Mouse (Mus musculus) midbrain, embryonic 15.5 days (tissue): ENCODE measurements at regions not wholly inside any gene's neighbourhood (a gene's known extent, or its start where the extent isn't known, plus 50 kb on each side); places are given as distances from the start of the nearest gene placed in this dataset.

Source experiments
- ATAC-seq: fragments of 200-750 bp; cut with Nextera tagmentation; replicated peaks from 2 replicates; pipeline ENCODE4 v1.8.0; 2017; ENCODE audit warnings: moderate TSS enrichment
- H3K27ac ChIP-seq: fragments of 300-500 bp; sonication (generic); 2 replicates; pipeline ENCODE4 v1.5.1; 2015; ENCODE audit warnings: mild to moderate bottlenecking, inconsistent platforms
- H3K27me3 ChIP-seq: fragments of 300-500 bp; sonication (generic); replicated peaks from 2 replicates; pipeline ENCODE4 v1.6.1; 2015; ENCODE audit warnings: inconsistent platforms
- H3K36me3 ChIP-seq: fragments of 300-500 bp; sonication (generic); replicated peaks from 2 replicates; pipeline ENCODE4 v1.6.1; 2015; ENCODE audit warnings: inconsistent platforms
- H3K4me1 ChIP-seq: fragments of 300-500 bp; sonication (generic); 2 replicates; pipeline ENCODE4 v1.6.1; 2015; ENCODE audit warnings: inconsistent platforms
- H3K4me2 ChIP-seq: fragments of 300-500 bp; sonication (generic); 2 replicates; pipeline ENCODE4 v1.6.1; 2015; ENCODE audit warnings: inconsistent platforms, mild to moderate bottlenecking, moderate library complexity
- H3K4me3 ChIP-seq: fragments of 300-500 bp; sonication (generic); 2 replicates; pipeline ENCODE4 v1.5.1; 2015; ENCODE audit warnings: mild to moderate bottlenecking, inconsistent platforms
- H3K9ac ChIP-seq: fragments of 300-500 bp; sonication (generic); 2 replicates; pipeline ENCODE4 v1.6.1; 2015; ENCODE audit warnings: mild to moderate bottlenecking, inconsistent platforms
- H3K9me3 ChIP-seq: fragments of 300-500 bp; sonication (generic); 2 replicates; pipeline ENCODE4 v1.6.1; 2016; ENCODE audit warnings: inconsistent platforms
- WGBS: fragments of 180-500 bp; shearing (Covaris S2); methylation state at CpG from one replicate; pipeline ENCODE4 v1.1.7; 2015; ENCODE audit warnings: mixed read lengths; 5-methylcytosine and 5-hydroxymethylcytosine counted together

DNA sequence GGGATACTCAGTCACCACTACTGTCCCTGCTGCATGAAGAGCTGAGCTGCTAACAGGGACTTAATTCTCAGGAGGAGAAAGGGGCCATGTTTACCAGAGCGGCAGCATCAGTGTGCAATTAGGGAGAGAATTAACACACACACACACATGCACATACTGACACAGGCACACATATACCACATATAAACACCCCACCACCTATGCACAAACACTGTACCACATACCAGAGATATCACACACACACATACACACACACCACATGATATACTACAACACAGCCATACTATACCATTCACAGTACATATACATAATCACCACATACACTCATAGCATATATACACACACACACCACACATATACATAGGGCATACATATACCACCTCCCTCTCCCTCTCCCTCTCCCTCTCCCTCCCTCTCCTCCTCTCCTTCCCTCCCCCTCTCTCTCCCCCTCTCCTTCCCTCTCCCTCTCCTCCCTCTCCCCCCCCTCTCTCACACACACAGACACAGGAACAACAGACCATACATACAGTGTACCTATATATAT lies 294.2 kb downstream of the Ice1 start:
- Histone ChIP-seq H3K27ac (no peak overlapping the region), H3K9me3 (no peaks in the 10 kb centered on the region), H3K4me3 (no peak overlapping the region), H3K36me3 (no peaks in the 10 kb centered on the region), H3K4me1 (peaks cover 3% of the 10 kb centered on the region; the same call in 1 of the 2 replicates), H3K4me2 (no peak overlapping the region), H3K27me3 (0 out of 2 replicates have a peak, but pooled peaks cover 3% of the 10 kb centered on the region), H3K9ac (no peak overlapping the region)
- ATAC-seq, result peak; percentile 48; the same call in 1 of the 2 replicates
- WGBS, result 54% methylated on average over 1 of the region's 1 CpGs

DNA sequence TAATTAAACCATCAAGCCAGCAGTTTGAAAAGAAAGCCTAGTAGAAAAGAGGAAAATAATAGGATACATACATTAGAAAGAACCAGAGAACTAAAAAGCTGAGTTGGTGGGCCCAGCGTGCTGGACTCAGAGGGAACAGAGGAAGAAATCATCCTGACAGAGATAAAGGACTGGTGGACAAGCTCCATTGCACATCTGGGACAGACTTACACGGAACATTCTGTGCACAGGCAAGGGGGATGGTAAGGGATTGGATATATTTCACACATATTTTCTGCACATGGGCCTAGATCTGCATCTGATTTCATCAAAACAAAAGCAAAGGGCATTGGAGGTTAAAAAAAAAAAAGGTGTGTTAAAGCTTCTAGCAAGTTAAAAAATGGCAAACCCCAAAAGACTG lies 293.5 kb downstream of the Ice1 start:
- WGBS, result 19% methylated on average over 2 of the region's 2 CpGs
- no peak for ATAC-seq

GRCm38 (mm10) chr13:70344311-70344710 lies 293.1 kb downstream of the Ice1 start:
- WGBS, result 21% methylated on average over 5 of the region's 5 CpGs

More for the DNA sequence above, 293.5 kb downstream of the Ice1 start:
- no peaks in the 10 kb centered on the region for H3K9me3 ChIP-seq
- no peak overlapping the region for H3K4me2 ChIP-seq
- H3K4me3 ChIP-seq, result no peak overlapping the region
- no peak overlapping the region for H3K27ac ChIP-seq
- H3K4me1 ChIP-seq, result peaks cover 3% of the 10 kb centered on the region; the same call in 1 of the 2 replicates
- 0 out of 2 replicates have a peak, but pooled peaks cover 3% of the 10 kb centered on the region for H3K27me3 ChIP-seq
- H3K9ac ChIP-seq, result no peak overlapping the region
- no peaks in the 10 kb centered on the region for H3K36me3 ChIP-seq

GRCm38 (mm10) chr13:70348456-70348855 lies 289.0 kb downstream of the Ice1 start:
- 92% methylated on average over 4 of the region's 4 CpGs for WGBS
- ATAC-seq, result no peak
- Histone ChIP-seq H3K4me3 (no peak overlapping the region), H3K4me2 (no peak overlapping the region), H3K9me3 (no peaks in the 10 kb centered on the region), H3K27me3 (no peaks in the 10 kb centered on the region), H3K27ac (no peak overlapping the region), H3K4me1 (peaks cover 3% of the 10 kb centered on the region; the same call in 1 of the 2 replicates), H3K36me3 (no peaks in the 10 kb centered on the region), H3K9ac (no peak overlapping the region)

More at GRCm38 (mm10) chr13:70344311-70344710, 293.1 kb downstream of the Ice1 start:
- H3K27ac ChIP-seq, result no peak overlapping the region
- no peak for ATAC-seq
- 0 out of 2 replicates have a peak, but pooled peaks cover 3% of the 10 kb centered on the region for H3K27me3 ChIP-seq
- no peaks in the 10 kb centered on the region for H3K9me3 ChIP-seq
- no peaks in the 10 kb centered on the region for H3K36me3 ChIP-seq
- no peak overlapping the region for H3K9ac ChIP-seq
- no peak overlapping the region for H3K4me2 ChIP-seq
- peaks cover 3% of the 10 kb centered on the region; the same call in 1 of the 2 replicates for H3K4me1 ChIP-seq
- H3K4me3 ChIP-seq, result no peak overlapping the region

DNA sequence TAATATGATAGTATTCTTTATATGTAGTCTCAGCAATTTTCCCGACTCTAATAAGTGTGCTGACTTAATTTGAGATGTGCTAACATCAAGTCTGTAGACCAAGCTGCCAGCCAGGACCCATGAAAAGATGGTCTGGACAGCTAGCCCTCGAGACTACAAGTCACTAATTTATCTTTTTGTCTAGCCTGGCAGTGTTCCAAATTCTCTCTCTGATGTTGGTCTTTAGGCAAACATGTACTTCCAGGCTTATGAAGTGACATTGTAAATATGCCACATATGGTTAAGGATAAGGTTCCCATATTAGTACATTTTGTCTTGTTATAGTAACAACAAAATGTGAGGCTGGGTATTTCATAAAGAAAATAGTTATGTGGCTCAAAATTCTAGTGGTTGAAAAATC lies 288.5 kb downstream of the Ice1 start:
- ATAC-seq, result no peak
- H3K4me1 ChIP-seq, result no peaks in the 10 kb centered on the region
- H3K9ac ChIP-seq, result no peak overlapping the region
- no peak overlapping the region for H3K4me3 ChIP-seq
- H3K27me3 ChIP-seq, result no peaks in the 10 kb centered on the region
- no peaks in the 10 kb centered on the region for H3K9me3 ChIP-seq
- no peak overlapping the region for H3K27ac ChIP-seq
- 72% methylated on average over 2 of the region's 2 CpGs for WGBS
- H3K4me2 ChIP-seq, result no peak overlapping the region
- no peaks in the 10 kb centered on the region for H3K36me3 ChIP-seq

DNA sequence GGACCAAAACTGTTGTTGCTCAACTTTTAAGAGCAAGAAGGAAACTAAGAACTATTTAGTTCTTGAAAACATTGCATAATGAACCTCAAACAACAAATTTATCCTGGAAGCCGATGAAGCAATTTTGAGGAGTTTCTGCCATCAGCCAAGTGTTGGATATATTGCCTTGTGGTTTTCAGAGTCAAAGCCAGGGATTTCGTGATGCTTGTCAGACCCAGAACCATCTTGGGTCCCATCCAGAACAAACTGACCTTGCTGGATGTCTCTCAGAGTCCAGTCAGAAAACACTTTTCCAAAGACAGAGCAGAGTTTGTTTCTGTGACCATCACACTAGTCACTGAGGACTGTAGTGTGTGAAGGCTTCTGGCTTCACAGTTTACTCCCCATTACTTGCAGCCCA lies 267.8 kb downstream of the Ice1 start:
- 76% methylated on average over 2 of the region's 2 CpGs for WGBS
- Histone ChIP-seq H3K4me1 (no peaks in the 10 kb centered on the region), H3K4me2 (no peak overlapping the region), H3K27me3 (no peaks in the 10 kb centered on the region), H3K9me3 (no peaks in the 10 kb centered on the region), H3K9ac (no peak overlapping the region), H3K36me3 (no peaks in the 10 kb centered on the region), H3K4me3 (no peak overlapping the region), H3K27ac (no peak overlapping the region)
- no peak for ATAC-seq

GRCm38 (mm10) chr13:70380772-70381171 lies 256.7 kb downstream of the Ice1 start:
- H3K4me2 ChIP-seq, result no peak overlapping the region
- no peaks in the 10 kb centered on the region for H3K4me1 ChIP-seq
- no peaks in the 10 kb centered on the region for H3K27me3 ChIP-seq
- no peaks in the 10 kb centered on the region for H3K36me3 ChIP-seq
- 60% methylated on average over 6 of the region's 6 CpGs for WGBS
- no peaks in the 10 kb centered on the region for H3K9me3 ChIP-seq
- no peak overlapping the region for H3K4me3 ChIP-seq
- no peak overlapping the region for H3K27ac ChIP-seq
- no peak for ATAC-seq
- no peak overlapping the region for H3K9ac ChIP-seq

- 51% methylated on average over 8 of the region's 8 CpGs for WGBS
- H3K9ac ChIP-seq, result no peak overlapping the region
- no peaks in the 10 kb centered on the region for H3K9me3 ChIP-seq
Measured at GRCm38 (mm10) chr13:70385292-70385691, 252.1 kb downstream of the Ice1 start.

DNA sequence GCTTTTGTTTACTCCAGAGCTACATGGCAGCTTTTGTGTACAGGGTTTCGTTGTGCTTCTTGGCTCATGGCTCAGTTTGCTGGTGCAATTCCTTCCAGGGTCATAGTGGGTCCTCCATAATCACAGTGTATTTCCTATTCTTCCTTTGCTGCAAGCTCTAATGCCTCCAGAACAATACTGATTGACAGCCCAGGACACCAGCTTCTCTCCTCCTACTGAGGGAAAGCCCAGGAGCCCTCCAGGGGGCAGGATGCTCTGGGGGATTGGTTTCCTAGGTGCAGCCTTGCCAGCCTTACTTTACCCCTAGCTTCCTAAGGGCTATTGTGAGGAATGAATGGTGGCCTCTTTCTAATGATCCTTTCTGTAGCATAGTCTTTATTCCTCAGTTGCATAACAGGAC lies 224.6 kb downstream of the Ice1 start:
- no peaks in the 10 kb centered on the region for H3K27me3 ChIP-seq
- 31% methylated on average over 1 of the region's 1 CpGs for WGBS
- H3K36me3 ChIP-seq, result no peaks in the 10 kb centered on the region
- no peak overlapping the region; the same call in 1 of the 2 replicates for H3K27ac ChIP-seq
- no peak overlapping the region for H3K4me2 ChIP-seq
- H3K4me1 ChIP-seq, result 0 out of 2 replicates have a peak, but pooled peaks cover 1% of the 10 kb centered on the region
- H3K9ac ChIP-seq, result no peak overlapping the region
- no peak overlapping the region for H3K4me3 ChIP-seq
- ATAC-seq, result peak; percentile 75; the same call in 1 of the 2 replicates
- no peaks in the 10 kb centered on the region for H3K9me3 ChIP-seq

More at GRCm38 (mm10) chr13:70385292-70385691, 252.1 kb downstream of the Ice1 start:
- Histone ChIP-seq H3K4me1 (no peaks in the 10 kb centered on the region), H3K27ac (no peak overlapping the region), H3K4me2 (no peak overlapping the region), H3K36me3 (no peaks in the 10 kb centered on the region), H3K4me3 (no peak overlapping the region), H3K27me3 (no peaks in the 10 kb centered on the region)
- no peak for ATAC-seq

DNA sequence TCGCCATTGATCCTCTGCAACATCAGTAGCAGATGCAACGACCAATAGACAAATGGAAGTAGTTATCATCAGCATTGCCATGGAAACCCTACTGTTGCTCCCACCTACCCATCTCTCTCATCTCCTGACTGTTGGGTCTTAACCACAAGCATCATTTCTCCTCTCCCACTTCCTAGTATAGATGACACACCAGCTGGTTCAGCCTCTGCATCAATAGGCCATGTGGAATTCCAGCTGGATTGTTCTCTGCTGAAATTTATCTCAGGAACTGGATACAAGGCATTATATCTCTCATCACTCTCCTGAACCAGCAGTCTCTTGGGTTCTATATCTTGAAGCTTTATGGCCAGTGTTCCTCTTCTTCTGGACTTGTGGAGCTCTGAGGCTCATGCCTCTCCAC lies 219.3 kb downstream of the Ice1 start:
- ATAC-seq, result no peak
- no peak overlapping the region for H3K9ac ChIP-seq
- 0 out of 2 replicates have a peak, but pooled peaks cover 2% of the 10 kb centered on the region for H3K4me1 ChIP-seq
- no peaks in the 10 kb centered on the region for H3K9me3 ChIP-seq
- no peaks in the 10 kb centered on the region for H3K27me3 ChIP-seq
- 80% methylated on average over 2 of the region's 2 CpGs for WGBS
- no peak overlapping the region for H3K4me3 ChIP-seq
- no peak overlapping the region for H3K4me2 ChIP-seq
- no peaks in the 10 kb centered on the region for H3K36me3 ChIP-seq
- no peak overlapping the region for H3K27ac ChIP-seq

GRCm38 (mm10) chr13:70439419-70439818 lies 198.0 kb downstream of the Ice1 start:
- H3K27ac ChIP-seq, result no peak overlapping the region
- H3K4me3 ChIP-seq, result no peak overlapping the region
- H3K9ac ChIP-seq, result no peak overlapping the region
- no peak for ATAC-seq
- H3K27me3 ChIP-seq, result no peaks in the 10 kb centered on the region
- peaks cover 3% of the 10 kb centered on the region; the same call in 1 of the 2 replicates for H3K4me1 ChIP-seq
- no peaks in the 10 kb centered on the region for H3K9me3 ChIP-seq
- no peaks in the 10 kb centered on the region for H3K36me3 ChIP-seq
- WGBS, result 64% methylated on average over 1 of the region's 1 CpGs
- H3K4me2 ChIP-seq, result no peak overlapping the region

DNA sequence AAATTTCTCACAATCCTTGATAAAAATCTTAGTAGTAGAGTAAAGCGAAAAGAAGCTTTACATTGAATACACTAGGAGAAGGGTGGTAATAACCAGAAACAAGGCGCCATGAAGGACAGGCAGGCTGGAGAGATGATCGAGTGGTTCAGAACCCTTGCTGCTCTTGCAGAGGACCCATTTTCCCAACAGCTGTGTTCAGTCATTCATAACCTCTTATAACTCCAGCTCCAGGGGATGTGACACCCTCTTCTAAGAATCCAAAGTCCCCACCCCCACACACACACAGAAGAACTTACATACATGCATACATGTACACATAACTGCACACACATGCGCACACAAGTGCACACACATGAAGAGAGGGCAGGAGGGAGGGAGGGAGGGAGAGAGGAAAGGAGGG lies 190.5 kb downstream of the Ice1 start:
- no peak overlapping the region for H3K9ac ChIP-seq
- 94% methylated on average over 4 of the region's 4 CpGs for WGBS
- H3K27me3 ChIP-seq, result no peaks in the 10 kb centered on the region

More for the DNA sequence above, 190.5 kb downstream of the Ice1 start:
- Histone ChIP-seq H3K27ac (no peak overlapping the region), H3K4me3 (no peak overlapping the region), H3K9me3 (no peaks in the 10 kb centered on the region), H3K36me3 (no peaks in the 10 kb centered on the region), H3K4me1 (no peaks in the 10 kb centered on the region), H3K4me2 (no peak overlapping the region)
- no peak for ATAC-seq
